ENCODE assay signal across 8 mouse cellular contexts in the genomic region with DNA sequence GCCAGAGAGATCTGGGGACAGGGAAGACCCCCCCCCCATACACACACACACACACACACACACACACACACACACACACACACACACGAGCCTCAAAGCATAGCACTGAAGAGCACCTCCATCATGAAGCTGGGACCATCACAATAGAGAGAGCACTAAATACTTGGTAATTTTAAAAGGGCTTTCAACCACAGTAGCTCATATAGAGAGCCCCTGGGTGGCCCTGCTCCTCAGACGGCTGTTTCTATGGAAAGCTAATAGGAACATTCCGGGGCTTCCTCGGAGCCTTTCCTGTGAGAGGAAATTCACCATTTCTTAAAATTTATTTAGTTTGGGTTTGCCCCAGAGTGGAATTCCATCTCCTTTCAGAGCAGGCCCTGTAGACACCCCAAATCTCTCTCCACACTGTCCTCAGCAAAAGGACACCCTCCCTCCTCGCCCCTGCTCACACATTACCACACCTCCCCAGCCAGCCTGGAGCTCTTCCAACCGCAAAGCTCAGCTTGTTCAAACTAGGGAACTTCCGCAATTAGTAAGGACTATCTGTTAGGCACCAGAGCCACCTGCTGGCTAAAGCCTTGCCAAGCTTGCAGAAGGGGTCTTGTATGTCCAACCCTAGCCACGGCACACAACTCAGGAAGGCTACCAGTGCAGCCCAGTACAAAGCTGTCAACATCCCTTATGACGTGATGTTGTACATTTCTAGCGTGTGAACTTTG. TPM values are rescaled to one million over a fixed set of nuclear protein-coding genes. Genes with fewer than 3 reads are reported as not detected.
A peak's percentile ranks its signal among the peaks of the same experiment; 100 is the strongest.
DNase-seq lines count a peak whose midpoint lies in the region; ATAC-seq and TF ChIP-seq lines count a peak whose summit lies in the region.

No protein-coding gene starts in this region.

- ATAC-seq in hindbrain, embryonic 12.5 days (ENCODE audit: low FRiP score), result peak; percentile 69; the same call in 1 of the 2 replicates
- peak; percentile 74 for ATAC-seq in lung, postnatal 0 days

- no peaks in the 10 kb centered on the region for H3K9me3 ChIP-seq in hindbrain, embryonic 12.5 days (replicated peaks)
- H3K9me3 ChIP-seq in lung, postnatal 0 days (ENCODE audit: low read length), result no peaks in the 10 kb centered on the region

- no peaks in the 10 kb centered on the region for H3K36me3 ChIP-seq in hindbrain, embryonic 12.5 days
- H3K36me3 ChIP-seq in lung, postnatal 0 days (ENCODE audit: insufficient read depth, low read length), result no peaks in the 10 kb centered on the region

- peak; percentile 80 for TF ChIP-seq CTCF in lung, postnatal 0 days (IDR thresholded peaks at IDR 0.05)

- TF ChIP-seq EP300 in lung, postnatal 0 days (IDR thresholded peaks at IDR 0.05), result no peak

- H3K4me1 ChIP-seq in hindbrain, embryonic 12.5 days, result no peaks in the 10 kb centered on the region; the same call in 1 of the 2 replicates
- H3K4me1 ChIP-seq in lung, postnatal 0 days (ENCODE audit: insufficient read depth, low read depth, low read length), result no peaks in the 10 kb centered on the region

- no peak overlapping the region for H3K27ac ChIP-seq in hindbrain, embryonic 12.5 days
- H3K27ac ChIP-seq in lung, postnatal 0 days (ENCODE audit: low read length), result no peak overlapping the region

- 0 out of 2 replicates have a peak, but pooled peaks cover 4% of the 10 kb centered on the region for H3K27me3 ChIP-seq in hindbrain, embryonic 12.5 days
- H3K27me3 ChIP-seq in lung, postnatal 0 days (replicated peaks; ENCODE audit: insufficient read depth, low read length), result no peaks in the 10 kb centered on the region

- no peak overlapping the region for H3K4me3 ChIP-seq in hindbrain, embryonic 12.5 days
- H3K4me3 ChIP-seq in lung, postnatal 0 days (ENCODE audit: low read depth, low read length), result no peak overlapping the region

- H3K9ac ChIP-seq in hindbrain, embryonic 12.5 days, result no peak overlapping the region
- H3K9ac ChIP-seq in lung, postnatal 0 days (replicated peaks; ENCODE audit: low read depth), result no peak overlapping the region

- 32% methylated on average over 9 of the region's 10 CpGs for WGBS in hindbrain, embryonic 12.5 days
- WGBS in lung, postnatal 0 days, result 12% methylated on average over 9 of the region's 10 CpGs

- DNase-seq in ZHBTc4 (ENCODE audit: low read depth, low spot score), result peak; percentile 81
- peak; percentile 81 to 89 for DNase-seq in cerebellum, postnatal 25 days
- DNase-seq in frontal cortex, postnatal 25 days (ENCODE audit: low spot score in 2 of 2), result peak; percentile 67 to 71
- peak; percentile 77 for DNase-seq in layer of hippocampus, adult 9-10 months (ENCODE audit: low spot score)
- DNase-seq in lung, postnatal 0 days (ENCODE audit: low spot score), result peak; percentile 80
- peak; percentile 88 for DNase-seq in retina, embryonic 14.5 days (ENCODE audit: low spot score)
- peak; percentile 33 for DNase-seq in yolk sac, embryonic 10.5 days (ENCODE audit: low spot score)

- H3K4me2 ChIP-seq in hindbrain, embryonic 12.5 days (replicated peaks), result no peak overlapping the region
- no peak overlapping the region for H3K4me2 ChIP-seq in lung, postnatal 0 days (replicated peaks; ENCODE audit: low read depth, low read length)

RNA-seq across cellular contexts. Expression of a gene that starts 26.5 kb away (rescaled TPM):
- polyA plus RNA-seq in hindbrain, embryonic 12.5 days (2016; fragmentation: Nextera tagmentation; extraction: Ambion mirVana), result 7.0 and 8.1 TPM in 2 replicates
- 0.54 and 0.67 TPM in 2 replicates for polyA plus RNA-seq in lung, postnatal 0 days (2015; fragmentation: Nextera tagmentation; extraction: Ambion mirVana)

Comparison
In these comparisons a context has a peak if more than half of its experiments do, and no peak if none do; other contexts are left out.
1. DNase-seq: peak in every context shown above with its lines; median percentile 88 in retina, embryonic 14.5 days; 85 in cerebellum, postnatal 25 days; 81 in ZHBTc4; 80 in lung, postnatal 0 days; 77 in layer of hippocampus, adult 9-10 months; 69 in frontal cortex, postnatal 25 days; 33 in yolk sac, embryonic 10.5 days.